Mouse (Mus musculus) heart, adult 10 weeks (tissue): ENCODE data around the gene 4930548H24Rik. TPM values are rescaled to one million over a fixed set of nuclear protein-coding genes. Genes with fewer than 3 reads are reported as not detected.

ENCODE experiments used
- polyA plus RNA-seq: library from polyadenylated mRNA; stranded (reverse); fragments of 350-450 nt; fragmentation: Illumina TruSeq; extraction: RNeasy Lipid Tissue Mini Kit (QIAGEN cat#74804); gene quantifications from one replicate; pipeline ENCODE4 v1.2.3, GENCODE M21; 2014; ENCODE audit warnings: low read depth, low replicate concordance

Gene 4930548H24Rik
- polyA plus RNA-seq = not detected

GRCm38 (mm10) chr5:31485440-31485839 is at the start of gene 4930548H24Rik:
TSS of gene 4930548H24Rik (plus strand) at chr5:31485740.

DNA sequence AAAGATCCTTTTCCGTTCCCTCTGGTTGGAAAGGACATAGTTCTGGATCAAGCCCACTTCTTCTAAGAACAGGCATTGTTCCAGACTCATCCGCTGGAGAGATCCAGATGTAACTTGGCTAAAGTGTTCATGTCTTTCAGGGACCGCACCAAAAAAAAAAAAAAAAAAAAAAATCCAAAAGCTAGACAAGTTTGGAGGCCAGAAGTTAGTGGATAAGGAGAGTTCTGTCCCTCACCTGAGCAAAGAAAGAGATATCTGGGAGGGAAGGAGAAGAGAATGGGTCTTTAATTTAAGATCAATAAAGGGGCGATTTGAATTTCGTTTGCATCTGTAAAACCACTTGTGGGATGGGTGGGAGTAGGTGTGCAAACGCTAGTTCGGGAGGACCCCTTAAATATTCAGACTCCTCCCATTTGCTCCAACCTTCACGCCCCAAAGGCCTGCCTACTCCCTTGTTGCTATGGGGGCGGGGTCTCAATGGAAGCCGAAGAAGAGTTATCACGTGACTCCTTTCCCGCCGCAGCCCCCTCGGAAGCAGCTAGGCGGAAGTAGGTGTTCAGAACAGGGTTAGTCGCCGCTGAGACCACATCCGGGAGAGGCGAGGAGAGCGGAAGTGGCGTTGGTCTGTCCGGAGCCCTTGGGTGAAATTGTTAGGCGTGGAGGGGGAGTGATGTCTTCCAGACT is 33.5 kb upstream of the 4930548H24Rik start, which contains the start of gene Zfp512:
Zfp512 (plus strand) TSS at position 554 of the 684 bp plus-strand sequence.

DNA sequence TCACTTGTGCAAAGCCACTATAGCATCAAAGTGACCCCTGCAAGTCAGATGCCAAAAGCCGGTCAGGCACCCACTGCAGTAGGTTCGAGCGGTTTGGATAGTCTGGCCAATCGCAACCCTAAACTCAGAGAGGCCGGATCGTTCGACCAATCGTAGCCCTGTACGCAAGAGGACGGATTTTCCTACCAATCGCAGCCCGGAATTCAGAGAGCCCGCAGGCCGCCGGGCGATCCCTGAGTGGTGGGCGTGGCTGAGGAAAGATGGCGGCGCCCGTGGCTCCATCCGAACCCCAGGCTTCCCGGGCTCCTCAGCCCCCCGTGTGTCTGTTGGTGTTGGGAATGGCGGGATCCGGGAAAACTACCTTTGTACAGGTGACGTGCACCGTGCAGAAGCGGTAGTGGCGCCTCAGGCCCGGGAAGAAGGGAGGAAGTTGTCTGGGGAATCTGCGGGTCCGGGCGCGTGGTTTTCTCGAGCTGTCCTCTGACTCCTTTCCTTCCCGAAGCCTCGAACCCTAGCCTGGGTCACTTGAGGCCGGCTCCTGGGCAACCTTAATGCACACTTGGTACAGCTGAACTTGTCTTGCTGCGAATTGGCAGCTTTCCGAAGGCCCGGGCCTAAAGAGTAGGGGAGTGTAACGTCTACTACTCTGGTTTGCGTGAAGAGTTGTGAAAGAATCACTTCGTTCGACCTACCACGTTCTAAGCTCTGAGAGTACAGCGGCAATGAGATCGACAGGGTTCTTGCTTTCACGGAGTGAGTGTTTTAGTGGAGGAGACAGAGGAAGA is 9.2 kb downstream of the 4930548H24Rik start, which contains the start of gene Gpn1:
Gpn1 (plus strand) TSS at position 229 of the 785 bp plus-strand sequence.

DNA sequence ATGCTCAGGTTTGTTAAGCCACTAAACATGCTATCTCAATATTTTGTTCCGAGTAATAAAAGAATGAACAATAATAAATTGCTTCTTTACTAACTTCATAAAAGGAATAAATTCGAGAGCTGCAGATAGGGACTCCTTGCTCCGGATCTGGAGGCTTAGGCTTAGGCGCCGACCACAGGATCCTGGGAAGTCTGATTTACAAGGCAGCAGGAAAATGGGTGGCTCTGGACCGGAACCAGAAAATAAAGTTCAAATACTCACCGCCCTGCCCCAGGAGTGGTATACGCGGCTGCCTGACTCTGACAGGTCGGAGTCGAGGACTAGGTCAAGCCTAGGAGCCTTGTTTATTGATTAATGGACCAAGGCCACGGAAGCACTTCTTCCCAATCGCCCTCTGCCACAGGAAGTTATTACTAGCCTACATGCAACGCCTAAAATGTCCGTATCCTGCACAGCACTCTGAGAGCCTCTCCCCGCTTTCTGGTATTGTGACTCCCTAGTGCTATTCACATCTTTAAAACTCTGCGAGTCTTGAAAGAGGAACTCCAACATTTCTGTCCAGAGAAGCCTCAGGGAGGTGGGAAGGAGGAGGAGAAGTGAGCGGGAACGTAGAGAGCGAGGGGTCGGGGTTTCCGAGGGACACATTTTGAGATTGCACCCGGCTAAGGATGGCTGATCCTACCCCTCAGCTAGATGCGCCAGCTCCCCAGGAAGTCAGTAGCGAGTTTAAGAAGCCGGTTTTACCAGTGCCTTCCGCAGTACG is 41.0 kb downstream of the 4930548H24Rik start, which contains the start of gene Slc4a1ap:
Slc4a1ap (plus strand) TSS at position 642 of the 763 bp plus-strand sequence.

DNA sequence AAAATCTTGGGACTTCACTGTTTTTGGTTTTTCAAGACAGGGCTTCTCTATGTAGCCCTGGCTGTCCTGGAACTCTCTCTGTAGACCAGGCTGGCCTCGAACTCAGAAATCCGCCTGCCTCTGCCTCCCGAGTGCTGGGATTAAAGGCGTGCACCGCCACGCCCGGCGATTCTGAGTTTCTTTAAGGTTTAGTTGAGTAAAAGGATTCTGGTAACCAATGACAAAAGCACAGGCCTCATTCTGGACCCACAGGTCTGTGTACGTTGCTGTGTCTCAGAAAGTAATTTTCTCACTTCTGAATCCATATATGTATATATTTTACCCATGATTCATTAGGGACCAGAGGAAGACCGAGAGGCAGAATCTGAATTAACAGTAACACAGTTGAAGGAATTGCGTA is 42.2 kb downstream of the 4930548H24Rik start, which contains the start of gene Supt7l:
Supt7l (minus strand) TSS at position 101 of the 400 bp plus-strand sequence.

Other genes with a start within 250 kb of the 4930548H24Rik start
- gene Nrbp1, start 244.9 kb upstream of the 4930548H24Rik start, polyA plus RNA-seq = 106 TPM
- gene Gm9970, start 244.5 kb upstream of the 4930548H24Rik start, polyA plus RNA-seq = not detected
- gene Krtcap3, start 234.0 kb upstream of the 4930548H24Rik start, polyA plus RNA-seq = 3.0 TPM
- 35.3 TPM for gene Ift172, start 194.6 kb upstream of the 4930548H24Rik start, polyA plus RNA-seq
- 7.4 TPM for gene Fndc4, start 189.7 kb upstream of the 4930548H24Rik start, polyA plus RNA-seq
- gene Gckr, start 188.3 kb upstream of the 4930548H24Rik start, polyA plus RNA-seq = not detected
- gene Zfp512, start 33.3 kb upstream of the 4930548H24Rik start, polyA plus RNA-seq = 21.4 TPM
- 17.2 TPM for gene Gpn1, start 9.0 kb downstream of the 4930548H24Rik start, polyA plus RNA-seq
- gene Slc4a1ap, start 41.3 kb downstream of the 4930548H24Rik start, polyA plus RNA-seq = 22.8 TPM
- 12.4 TPM for gene Supt7l, start 42.1 kb downstream of the 4930548H24Rik start, polyA plus RNA-seq
- gene Mrpl33, start 111.2 kb downstream of the 4930548H24Rik start, polyA plus RNA-seq = 268 TPM
- 3.5 TPM for gene Rbks, start 211.9 kb downstream of the 4930548H24Rik start, polyA plus RNA-seq
- 30.7 TPM for gene Babam2, start 211.9 kb downstream of the 4930548H24Rik start, polyA plus RNA-seq